Comparison of ENCODE assay signal across 8 mouse cellular contexts in the genomic region with DNA sequence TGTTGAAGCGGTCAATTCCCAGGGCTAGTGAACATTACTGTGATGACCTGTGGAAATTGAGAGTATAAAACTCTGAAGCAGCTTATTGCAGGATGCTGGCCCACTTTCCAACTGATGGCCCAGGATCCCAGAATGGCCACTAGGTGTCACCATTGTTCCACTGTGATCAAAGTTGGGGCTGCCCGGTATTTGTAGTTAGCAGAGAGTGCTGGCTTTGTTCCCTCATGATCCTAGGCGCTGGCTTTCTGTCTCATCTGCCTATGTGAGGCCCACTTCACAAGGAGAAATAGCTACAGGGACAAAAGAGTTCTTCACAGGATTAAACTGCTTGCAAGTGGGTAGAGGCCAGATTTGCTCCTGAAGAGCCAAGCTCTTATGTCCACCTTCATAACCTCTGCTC. TPM values are rescaled to one million over a fixed set of nuclear protein-coding genes. Genes with fewer than 3 reads are reported as not detected.
A peak's percentile ranks its signal among the peaks of the same experiment; 100 is the strongest.
DNase-seq lines count a peak whose midpoint lies in the region; ATAC-seq and TF ChIP-seq lines count a peak whose summit lies in the region.

No protein-coding gene starts in this region.

- H3K27me3 ChIP-seq in midbrain, embryonic 13.5 days, result no peaks in the 10 kb centered on the region
- H3K27me3 ChIP-seq in small intestine, adult 2 months (ENCODE audit: control insufficient read depth, insufficient read depth, low read length), result no peaks in the 10 kb centered on the region

- no peak overlapping the region for H3K4me3 ChIP-seq in midbrain, embryonic 13.5 days (replicated peaks)
- no peak overlapping the region for H3K4me3 ChIP-seq in small intestine, adult 2 months (ENCODE audit: low read depth, low read length)

- H3K4me2 ChIP-seq in midbrain, embryonic 13.5 days (replicated peaks), result no peak overlapping the region

- 6% methylated on average over 3 of the region's 3 CpGs for whole genome bisulfite sequencing in midbrain, embryonic 13.5 days
- WGBS in small intestine, adult 2 months, result 6% methylated on average over 3 of the region's 3 CpGs

- no peaks in the 10 kb centered on the region for H3K9me3 ChIP-seq in midbrain, embryonic 13.5 days

- H3K27ac ChIP-seq in midbrain, embryonic 13.5 days, result peak overlapping the region; percentile 20; the same call in 1 of the 2 replicates
- H3K27ac ChIP-seq in small intestine, adult 2 months (ENCODE audit: insufficient read depth, low read depth, low read length), result no peak overlapping the region

- H3K36me3 ChIP-seq in midbrain, embryonic 13.5 days, result peaks cover 6% of the 10 kb centered on the region; the same call in 1 of the 2 replicates
- H3K36me3 ChIP-seq in small intestine, adult 2 months (ENCODE audit: control insufficient read depth, insufficient read depth, low read length), result peaks cover 4% of the 10 kb centered on the region

- peak; percentile 60 to 76 for DNase-seq in urinary bladder, adult 18-20 months (ENCODE audit: low spot score in 2 of 2)
- no peak for DNase-seq in urinary bladder, adult 2 months (ENCODE audit: low spot score)
- DNase-seq in embryo, embryonic 11.5 days (ENCODE audit: low read depth, low spot score), result peak; percentile 68
- peak; percentile 67 for DNase-seq in kidney, adult 11 months
- DNase-seq in left cerebral cortex, postnatal 4 days, result peak; percentile 72

- TF ChIP-seq CTCF in small intestine, adult 2 months (IDR thresholded peaks at IDR 0.05; ENCODE audit: extremely low read depth, insufficient read length, insufficient replicate concordance, low read depth, low read length), result peak; percentile 91; the same call in 1 of the 2 replicates

- intact Hi-C loops in left cerebral cortex, postnatal 4 days (cut with DNase I), result no loop called here

- no peaks in the 10 kb centered on the region for H3K4me1 ChIP-seq in midbrain, embryonic 13.5 days (replicated peaks)
- no peaks in the 10 kb centered on the region for H3K4me1 ChIP-seq in small intestine, adult 2 months (ENCODE audit: control insufficient read depth, insufficient read depth, insufficient read length, low read length)

- peak; percentile 87 for ATAC-seq in granulocyte monocyte progenitor cell, adult 5-6 weeks (replicated peaks; ENCODE audit: poor library complexity, severe bottlenecking)
- peak; percentile 87 for ATAC-seq in midbrain, embryonic 13.5 days

- H3K9ac ChIP-seq in midbrain, embryonic 13.5 days (replicated peaks), result no peak overlapping the region

- TF ChIP-seq POLR2A in small intestine, adult 2 months (IDR thresholded peaks at IDR 0.05; ENCODE audit: low read depth, low read length), result no peak

RNA-seq across cellular contexts. Expression of a gene that starts 7.0 kb away (rescaled TPM):
- 3.8 and 5.4 TPM in 2 replicates for polyA plus RNA-seq in urinary bladder, adult 2 months (2012; rRNA removed)
- total RNA-seq in granulocyte monocyte progenitor cell, adult 5-6 weeks (2014; fragmentation: Nextera tagmentation), result 29.2 and 36.6 TPM in 2 replicates
- total RNA-seq in granulocyte monocyte progenitor cell, adult 5-6 weeks (2017), result 19.4 and 25.6 TPM in 2 replicates
- 10 to 100 TPM; 33.5 to 38.3 TPM for total RNA-seq in left cerebral cortex, postnatal 4 days (2021)
- 22.9 and 24.6 TPM in 2 replicates for polyA plus RNA-seq in midbrain, embryonic 13.5 days (2015; fragmentation: Nextera tagmentation; extraction: Ambion mirVana)
- polyA plus RNA-seq in small intestine, adult 2 months (2012; rRNA removed), result 0.77 and 1.9 TPM in 2 replicates

RNA-seq across cellular contexts. Expression of a gene that starts 17.9 kb away (rescaled TPM):
- polyA plus RNA-seq in urinary bladder, adult 2 months (2012; rRNA removed), result not detected in 2 replicates
- 0.92 TPM in 1 of 2 replicates, not detected in the other for total RNA-seq in granulocyte monocyte progenitor cell, adult 5-6 weeks (2014; fragmentation: Nextera tagmentation)
- total RNA-seq in granulocyte monocyte progenitor cell, adult 5-6 weeks (2017), result not detected in 2 replicates
- 10 to 100 TPM; 13.8 to 16.6 TPM for total RNA-seq in left cerebral cortex, postnatal 4 days (2021)
- 0.42 and 0.53 TPM in 2 replicates for polyA plus RNA-seq in midbrain, embryonic 13.5 days (2015; fragmentation: Nextera tagmentation; extraction: Ambion mirVana)
- not detected in 2 replicates for polyA plus RNA-seq in small intestine, adult 2 months (2012; rRNA removed)

RNA-seq across cellular contexts. Expression of a gene that starts 22.1 kb away (rescaled TPM):
- polyA plus RNA-seq in urinary bladder, adult 2 months (2012; rRNA removed), result 114 and 117 TPM in 2 replicates
- 220 and 237 TPM in 2 replicates for total RNA-seq in granulocyte monocyte progenitor cell, adult 5-6 weeks (2014; fragmentation: Nextera tagmentation)
- total RNA-seq in granulocyte monocyte progenitor cell, adult 5-6 weeks (2017), result 140 and 162 TPM in 2 replicates
- 10 to 100 TPM; 64.6 to 64.7 TPM for total RNA-seq in left cerebral cortex, postnatal 4 days (2021)
- 116 and 118 TPM in 2 replicates for polyA plus RNA-seq in midbrain, embryonic 13.5 days (2015; fragmentation: Nextera tagmentation; extraction: Ambion mirVana)
- 183 and 292 TPM in 2 replicates for polyA plus RNA-seq in small intestine, adult 2 months (2012; rRNA removed)

RNA-seq across cellular contexts. Expression of a gene that starts 40.5 kb away (rescaled TPM):
- 28.6 and 32.9 TPM in 2 replicates for polyA plus RNA-seq in urinary bladder, adult 2 months (2012; rRNA removed)
- total RNA-seq in granulocyte monocyte progenitor cell, adult 5-6 weeks (2014; fragmentation: Nextera tagmentation), result 20.7 and 24.6 TPM in 2 replicates
- 20.3 and 26.8 TPM in 2 replicates for total RNA-seq in granulocyte monocyte progenitor cell, adult 5-6 weeks (2017)
- 10 to 100 TPM; 40.8 to 45.9 TPM for total RNA-seq in left cerebral cortex, postnatal 4 days (2021)
- 24.7 and 25.5 TPM in 2 replicates for polyA plus RNA-seq in midbrain, embryonic 13.5 days (2015; fragmentation: Nextera tagmentation; extraction: Ambion mirVana)
- 7.8 and 13.7 TPM in 2 replicates for polyA plus RNA-seq in small intestine, adult 2 months (2012; rRNA removed)

RNA-seq across cellular contexts. Expression of a gene that starts 44.8 kb away (rescaled TPM):
- polyA plus RNA-seq in urinary bladder, adult 2 months (2012; rRNA removed), result 31.1 and 31.8 TPM in 2 replicates
- total RNA-seq in granulocyte monocyte progenitor cell, adult 5-6 weeks (2014; fragmentation: Nextera tagmentation), result 12.0 and 19.9 TPM in 2 replicates
- 12.5 and 13.6 TPM in 2 replicates for total RNA-seq in granulocyte monocyte progenitor cell, adult 5-6 weeks (2017)
- 10 to 100 TPM; 38.2 to 40.8 TPM for total RNA-seq in left cerebral cortex, postnatal 4 days (2021)
- 50.6 and 55.6 TPM in 2 replicates for polyA plus RNA-seq in midbrain, embryonic 13.5 days (2015; fragmentation: Nextera tagmentation; extraction: Ambion mirVana)
- 23.1 and 49.4 TPM in 2 replicates for polyA plus RNA-seq in small intestine, adult 2 months (2012; rRNA removed)
